Mouse (Mus musculus): ENCODE measurements around the gene RPS10-NUDT3. TPM values are rescaled to one million over a fixed set of nuclear protein-coding genes. Genes with fewer than 3 reads are reported as not detected.

The RPS10-NUDT3 gene
- total and polyA plus RNA-seq, 3 experiments = not detected

DNA sequence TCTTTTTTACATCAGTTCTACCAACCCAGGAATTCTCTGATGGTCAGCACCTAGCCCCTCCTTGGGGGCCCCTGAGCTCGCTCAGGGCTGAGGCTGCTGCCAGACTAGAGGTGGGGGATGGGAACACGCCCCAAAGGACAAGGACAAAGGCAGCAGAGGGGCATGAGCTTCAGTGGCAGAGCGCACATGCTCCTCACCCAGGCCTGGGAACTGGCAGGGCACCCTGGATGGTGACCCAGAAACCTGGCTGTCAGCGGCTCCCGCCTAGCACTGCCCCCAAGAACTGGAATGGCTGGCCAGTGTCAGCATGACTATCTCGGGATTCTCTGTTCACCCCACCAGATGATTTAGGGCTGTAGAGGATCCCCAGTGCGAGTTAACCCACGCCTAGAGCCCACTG, 85.8 kb downstream of the RPS10-NUDT3 start:
- DNase-seq = peak in 1 of 2 experiments; percentile 50
- no peaks in the 10 kb centered on the region; the same call in 1 of the 2 replicates for H3K4me1 ChIP-seq (ENCODE audit: control insufficient read depth, insufficient read depth, low read length)
- WGBS = 59% methylated on average over 8 of the region's 8 CpGs
- no peak overlapping the region for H3K4me3 ChIP-seq
- H3K79me2 ChIP-seq (replicated peaks; ENCODE audit: control insufficient read depth, insufficient read depth, low read length) = no peaks in the 10 kb centered on the region
- H3K27me3 ChIP-seq (ENCODE audit: control insufficient read depth, insufficient read depth, low read length) = no peaks in the 10 kb centered on the region
- H3K27ac ChIP-seq = no peak overlapping the region
- H3K9ac ChIP-seq (ENCODE audit: low read depth, low read length) = no peak overlapping the region
- TF ChIP-seq EP300 (IDR thresholded peaks at IDR 0.05; ENCODE audit: insufficient read depth, low read depth, low read length) (0 out of 2 replicates have a peak, but pooled peaks have one; percentile 46), CTCF (IDR thresholded peaks at IDR 0.05) (no peak)
- intact Hi-C loops (cut with DNase I) = loop anchor here (5.0 kb wide), 1 partner anchor 213 kb away; no protein-coding TSS in a partner anchor
- H3K36me3 ChIP-seq (ENCODE audit: control insufficient read depth, insufficient read depth, low read length) = no peaks in the 10 kb centered on the region

DNA sequence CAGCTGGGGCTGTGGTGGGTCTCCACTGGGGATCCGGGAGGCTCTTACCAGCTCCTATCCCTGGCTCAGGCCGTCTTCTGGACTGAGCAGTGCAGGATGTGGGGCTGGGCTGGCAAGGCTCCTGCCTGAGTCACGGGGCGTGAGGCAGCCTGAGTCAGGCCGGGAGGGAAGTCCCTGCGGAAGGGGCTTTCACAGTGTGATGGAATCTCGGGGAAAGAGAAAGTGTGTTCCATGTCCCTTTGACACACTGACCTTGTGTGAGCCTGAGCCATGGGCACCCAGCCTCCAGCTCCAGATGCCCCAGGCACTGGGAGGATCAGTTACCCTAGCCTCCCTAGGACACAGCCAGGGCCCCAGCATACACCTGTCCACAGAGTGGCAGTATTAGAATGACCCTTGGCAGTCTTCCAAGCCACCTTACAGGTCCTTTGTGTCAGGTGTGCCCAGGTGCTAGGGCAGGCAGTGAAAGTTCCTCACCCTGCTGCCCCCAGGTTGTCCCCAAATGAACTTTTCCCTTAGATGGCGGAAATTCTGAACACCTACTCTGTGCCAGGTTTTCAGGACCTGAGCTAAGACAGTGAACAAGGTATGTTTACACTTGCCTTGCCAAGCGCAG, 87.7 kb downstream of the RPS10-NUDT3 start:
- no peak overlapping the region for H3K4me3 ChIP-seq
- intact Hi-C loops (cut with DNase I) = loop anchor here (5.0 kb wide), 1 partner anchor 215 kb away; no protein-coding TSS in a partner anchor
- no peaks in the 10 kb centered on the region for H3K36me3 ChIP-seq (ENCODE audit: control insufficient read depth, insufficient read depth, low read length)
- no peaks in the 10 kb centered on the region for H3K27me3 ChIP-seq (ENCODE audit: control insufficient read depth, insufficient read depth, low read length)
- H3K4me1 ChIP-seq (ENCODE audit: control insufficient read depth, insufficient read depth, low read length) = no peaks in the 10 kb centered on the region
- H3K27ac ChIP-seq = no peak overlapping the region
- peak; percentile 64 to 69 for DNase-seq
- no peak for TF ChIP-seq EP300 (IDR thresholded peaks at IDR 0.05; ENCODE audit: insufficient read depth, low read depth, low read length)
- no peak for TF ChIP-seq POLR2A (IDR thresholded peaks at IDR 0.05; ENCODE audit: insufficient read depth, low read depth, low read length)
- TF ChIP-seq CTCF (IDR thresholded peaks at IDR 0.05) = no peak
- H3K79me2 ChIP-seq (replicated peaks; ENCODE audit: control insufficient read depth, insufficient read depth, low read length) = no peaks in the 10 kb centered on the region
- no peak overlapping the region for H3K9ac ChIP-seq (ENCODE audit: low read depth, low read length)
- WGBS = 33% methylated on average over 9 of the region's 9 CpGs

DNA sequence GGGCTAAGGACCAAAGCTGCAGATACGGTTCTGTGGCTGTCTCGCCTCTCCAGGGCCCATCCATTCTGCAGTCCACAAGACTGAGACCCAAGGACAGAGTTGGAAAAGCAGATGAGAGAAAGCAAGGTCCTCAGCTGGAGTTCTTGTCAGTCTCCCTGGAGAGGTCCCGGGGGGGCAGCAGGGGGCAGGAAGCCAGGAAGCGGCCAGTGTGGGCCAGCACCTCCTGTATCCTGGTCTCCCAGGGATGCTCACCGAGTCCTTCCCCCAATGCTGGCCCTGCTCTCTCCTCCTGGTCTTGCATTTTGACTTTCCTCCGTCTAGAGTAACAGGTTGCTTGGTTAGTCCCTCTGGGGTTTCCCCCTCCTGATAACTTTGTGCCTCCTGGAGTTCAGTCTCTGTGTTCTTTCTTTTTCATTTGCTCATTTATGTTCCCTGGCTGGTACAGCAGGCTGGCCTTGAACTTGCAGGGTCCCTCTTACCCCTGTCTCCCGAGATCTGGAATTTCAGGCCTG, 88.4 kb downstream of the RPS10-NUDT3 start:
- Histone ChIP-seq H3K4me3 (no peak overlapping the region), H3K36me3 (ENCODE audit: control insufficient read depth, insufficient read depth, low read length) (no peaks in the 10 kb centered on the region), H3K27me3 (ENCODE audit: control insufficient read depth, insufficient read depth, low read length) (no peaks in the 10 kb centered on the region), H3K27ac (no peak overlapping the region), H3K4me1 (ENCODE audit: control insufficient read depth, insufficient read depth, low read length) (no peaks in the 10 kb centered on the region), H3K79me2 (replicated peaks; ENCODE audit: control insufficient read depth, insufficient read depth, low read length) (no peaks in the 10 kb centered on the region), H3K9ac (ENCODE audit: low read depth, low read length) (no peak overlapping the region)
- no peak for TF ChIP-seq POLR2A (IDR thresholded peaks at IDR 0.05; ENCODE audit: insufficient read depth, low read depth, low read length)
- no peak for TF ChIP-seq EP300 (IDR thresholded peaks at IDR 0.05; ENCODE audit: insufficient read depth, low read depth, low read length)
- no peak for TF ChIP-seq CTCF (IDR thresholded peaks at IDR 0.05)
- DNase-seq = no peak
- intact Hi-C loops (cut with DNase I) = loop anchor here (5.0 kb wide), 1 partner anchor 216 kb away; no protein-coding TSS in a partner anchor
- WGBS = 49% methylated on average over 7 of the region's 7 CpGs

DNA sequence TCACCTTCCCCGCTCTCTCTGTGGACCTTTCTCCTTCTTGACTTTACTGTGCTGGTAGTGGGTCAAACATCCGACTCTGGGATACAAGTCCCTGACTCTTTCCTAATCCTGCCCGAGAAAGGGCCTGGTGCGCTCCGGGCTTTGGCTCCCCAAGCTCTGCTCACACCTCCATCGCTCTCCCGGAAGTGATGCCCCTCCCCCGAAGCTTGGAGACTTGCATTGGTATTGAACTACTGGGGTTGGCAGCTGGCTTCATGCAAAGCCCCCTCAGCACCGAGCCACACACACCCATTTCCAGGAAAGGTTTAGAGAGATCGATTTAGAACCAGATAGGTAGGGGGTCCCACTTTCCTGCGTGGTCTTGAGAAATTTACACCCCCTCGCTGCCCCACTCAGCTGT, 89.0 kb downstream of the RPS10-NUDT3 start:
- Histone ChIP-seq H3K36me3 (ENCODE audit: control insufficient read depth, insufficient read depth, low read length) (no peaks in the 10 kb centered on the region), H3K27me3 (ENCODE audit: control insufficient read depth, insufficient read depth, low read length) (no peaks in the 10 kb centered on the region), H3K4me3 (no peak overlapping the region), H3K27ac (no peak overlapping the region), H3K4me1 (ENCODE audit: control insufficient read depth, insufficient read depth, low read length) (no peaks in the 10 kb centered on the region), H3K79me2 (replicated peaks; ENCODE audit: control insufficient read depth, insufficient read depth, low read length) (no peaks in the 10 kb centered on the region), H3K9ac (ENCODE audit: low read depth, low read length) (no peak overlapping the region)
- intact Hi-C loops (cut with DNase I) = loop anchor here (5.0 kb wide), 1 partner anchor 216 kb away; no protein-coding TSS in a partner anchor
- DNase-seq = no peak
- 53% methylated on average over 12 of the region's 12 CpGs for WGBS
- no peak for TF ChIP-seq CTCF (IDR thresholded peaks at IDR 0.05)
- TF ChIP-seq POLR2A (IDR thresholded peaks at IDR 0.05; ENCODE audit: insufficient read depth, low read depth, low read length) = no peak
- no peak for TF ChIP-seq EP300 (IDR thresholded peaks at IDR 0.05; ENCODE audit: insufficient read depth, low read depth, low read length)

DNA sequence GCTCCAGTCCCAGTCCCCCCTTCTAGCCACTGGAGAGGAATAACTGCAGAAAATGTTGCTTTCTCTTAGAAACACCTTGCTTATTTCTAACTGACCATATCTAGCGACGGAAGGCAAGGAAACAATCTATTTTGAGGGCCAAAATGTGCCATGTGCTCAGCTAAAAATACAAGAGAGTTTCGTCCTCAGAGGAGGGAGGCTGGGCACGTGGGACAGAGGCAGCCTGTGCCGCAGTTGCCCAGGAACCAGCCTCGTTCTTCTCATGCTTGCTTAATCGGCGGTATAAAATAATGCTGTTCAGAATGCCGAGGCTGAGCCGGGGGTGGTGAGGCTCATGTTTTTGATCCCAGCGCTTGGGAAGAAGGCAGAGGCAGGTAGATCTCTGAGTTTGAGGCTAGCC, 90.5 kb downstream of the RPS10-NUDT3 start:
- Histone ChIP-seq H3K9ac (ENCODE audit: low read depth, low read length) (no peak overlapping the region), H3K27ac (no peak overlapping the region), H3K27me3 (ENCODE audit: control insufficient read depth, insufficient read depth, low read length) (no peaks in the 10 kb centered on the region), H3K4me1 (ENCODE audit: control insufficient read depth, insufficient read depth, low read length) (no peaks in the 10 kb centered on the region), H3K4me3 (no peak overlapping the region), H3K36me3 (ENCODE audit: control insufficient read depth, insufficient read depth, low read length) (no peaks in the 10 kb centered on the region), H3K79me2 (replicated peaks; ENCODE audit: control insufficient read depth, insufficient read depth, low read length) (no peaks in the 10 kb centered on the region)
- TF ChIP-seq EP300 (IDR thresholded peaks at IDR 0.05; ENCODE audit: insufficient read depth, low read depth, low read length) (no peak), POLR2A (IDR thresholded peaks at IDR 0.05; ENCODE audit: insufficient read depth, low read depth, low read length) (no peak), CTCF (IDR thresholded peaks at IDR 0.05) (no peak)
- intact Hi-C loops (cut with DNase I) = no loop called here
- WGBS = 63% methylated on average over 11 of the region's 11 CpGs
- DNase-seq = no peak

DNA sequence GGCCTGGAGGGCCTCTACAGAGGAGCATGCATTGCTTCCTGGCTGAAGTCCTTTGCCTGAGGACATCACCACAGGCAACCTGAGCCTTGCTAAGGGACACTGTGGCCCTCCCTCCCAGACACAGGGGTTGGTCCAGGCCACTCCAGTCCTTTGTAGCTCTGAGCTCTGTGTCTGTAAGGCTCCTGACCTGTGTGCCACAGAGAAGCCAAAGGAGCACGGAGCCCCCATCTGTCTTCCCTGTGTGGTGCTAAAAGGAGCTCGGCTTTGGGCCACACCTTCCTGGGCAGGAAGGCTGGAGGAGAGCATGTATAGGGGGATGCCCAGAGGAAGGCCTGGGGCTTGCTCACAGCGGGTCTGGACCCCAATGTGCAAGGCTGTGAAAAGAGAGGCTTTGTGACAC, 93.0 kb downstream of the RPS10-NUDT3 start:
- intact Hi-C loops (cut with DNase I) = no loop called here
- Histone ChIP-seq H3K27me3 (ENCODE audit: control insufficient read depth, insufficient read depth, low read length) (no peaks in the 10 kb centered on the region), H3K4me3 (no peak overlapping the region), H3K9ac (ENCODE audit: low read depth, low read length) (no peak overlapping the region), H3K27ac (no peak overlapping the region), H3K4me1 (ENCODE audit: control insufficient read depth, insufficient read depth, low read length) (no peaks in the 10 kb centered on the region), H3K36me3 (ENCODE audit: control insufficient read depth, insufficient read depth, low read length) (no peaks in the 10 kb centered on the region), H3K79me2 (replicated peaks; ENCODE audit: control insufficient read depth, insufficient read depth, low read length) (no peaks in the 10 kb centered on the region)
- 92% methylated on average over 3 of the region's 3 CpGs for WGBS
- no peak for TF ChIP-seq EP300 (IDR thresholded peaks at IDR 0.05; ENCODE audit: insufficient read depth, low read depth, low read length)
- TF ChIP-seq CTCF (IDR thresholded peaks at IDR 0.05) = no peak
- TF ChIP-seq POLR2A (IDR thresholded peaks at IDR 0.05; ENCODE audit: insufficient read depth, low read depth, low read length) = no peak
- DNase-seq = no peak
